Mouse (Mus musculus) forebrain, embryonic 13.5 days (tissue): Measurements from ENCODE around the gene Emilin1. TPM values are rescaled to one million over a fixed set of nuclear protein-coding genes. Genes with fewer than 3 reads are reported as not detected.
A peak's percentile ranks its signal among the peaks of the same experiment; 100 is the strongest.

Experiments used
- ATAC-seq: fragments of 200-750 bp; cut with Nextera tagmentation; 2 replicates; pipeline ENCODE4 v1.8.0; 2017
- H3K27ac ChIP-seq: fragments of 300-500 bp; sonication (generic); 2 replicates; pipeline ENCODE4 v1.5.1; 2015; ENCODE audit warnings: inconsistent platforms, mild to moderate bottlenecking, moderate library complexity
- H3K27me3 ChIP-seq: fragments of 300-500 bp; sonication (generic); 2 replicates; pipeline ENCODE4 v1.6.1; 2015; ENCODE audit warnings: mild to moderate bottlenecking, inconsistent platforms
- H3K36me3 ChIP-seq: fragments of 300-500 bp; sonication (generic); 2 replicates; pipeline ENCODE4 v1.6.1; 2015; ENCODE audit warnings: mild to moderate bottlenecking, inconsistent platforms; ENCODE audit not compliant: poor library complexity, severe bottlenecking
- H3K4me1 ChIP-seq: fragments of 300-500 bp; sonication (generic); 2 replicates; pipeline ENCODE4 v1.6.1; 2015; ENCODE audit warnings: inconsistent platforms
- H3K4me2 ChIP-seq: fragments of 300-500 bp; sonication (generic); 2 replicates; pipeline ENCODE4 v1.6.1; 2015; ENCODE audit warnings: inconsistent platforms, mild to moderate bottlenecking, moderate library complexity
- H3K4me3 ChIP-seq: fragments of 300-500 bp; sonication (generic); 2 replicates; pipeline ENCODE4 v1.5.1; 2015; ENCODE audit warnings: mild to moderate bottlenecking, inconsistent platforms
- H3K9ac ChIP-seq: fragments of 300-500 bp; sonication (generic); 2 replicates; pipeline ENCODE4 v1.6.1; 2015; ENCODE audit warnings: mild to moderate bottlenecking, inconsistent platforms
- H3K9me3 ChIP-seq: fragments of 300-500 bp; sonication (generic); replicated peaks from 2 replicates; pipeline ENCODE4 v1.6.1; 2016; ENCODE audit warnings: inconsistent platforms
- WGBS: fragments of 180-500 bp; shearing (Covaris S2); methylation state at CpG from one replicate; pipeline ENCODE4 v1.1.7; 2015; 5-methylcytosine and 5-hydroxymethylcytosine counted together
- polyA plus RNA-seq: library from polyadenylated mRNA; unstranded; fragments of >200 nt; fragmentation: Nextera tagmentation; extraction: Ambion mirVana; gene quantifications from 2 replicates; pipeline ENCODE4 v1.2.1, GENCODE M21; 2015

Emilin1 gene
- polyA plus RNA-seq, 1 experiment from 2014 or later: 10.3 TPM

DNA sequence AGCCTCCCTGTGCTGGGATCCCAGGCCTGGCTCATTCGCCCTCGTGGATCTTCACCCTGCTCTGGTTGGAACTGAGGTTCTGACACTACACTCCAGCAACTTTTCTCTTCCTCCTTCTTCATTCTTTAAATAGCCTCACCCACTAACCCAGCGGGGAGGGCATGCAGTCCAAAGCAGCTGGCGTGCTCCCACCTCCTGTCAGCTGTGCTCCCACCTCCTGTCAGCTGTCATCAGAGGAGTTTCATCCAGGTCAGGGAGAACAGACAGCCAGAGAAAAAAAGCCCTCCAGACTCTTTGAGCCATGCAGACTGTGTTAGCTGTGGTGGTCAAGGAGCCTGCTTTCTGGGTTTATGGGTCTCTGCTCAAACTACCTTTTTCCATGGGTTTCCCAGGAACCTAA is 18.2 kb downstream of the Emilin1 start:
- no peak for ATAC-seq
- Histone ChIP-seq H3K4me2 (no peak overlapping the region), H3K27ac (no peak overlapping the region), H3K4me3 (no peak overlapping the region), H3K9ac (no peak overlapping the region), H3K27me3 (no peaks in the 10 kb centered on the region), H3K4me1 (0 out of 2 replicates have a peak, but pooled peaks cover 3% of the 10 kb centered on the region), H3K36me3 (no peaks in the 10 kb centered on the region), H3K9me3 (no peaks in the 10 kb centered on the region)
- WGBS: 89% methylated on average over 4 of the region's 4 CpGs

DNA sequence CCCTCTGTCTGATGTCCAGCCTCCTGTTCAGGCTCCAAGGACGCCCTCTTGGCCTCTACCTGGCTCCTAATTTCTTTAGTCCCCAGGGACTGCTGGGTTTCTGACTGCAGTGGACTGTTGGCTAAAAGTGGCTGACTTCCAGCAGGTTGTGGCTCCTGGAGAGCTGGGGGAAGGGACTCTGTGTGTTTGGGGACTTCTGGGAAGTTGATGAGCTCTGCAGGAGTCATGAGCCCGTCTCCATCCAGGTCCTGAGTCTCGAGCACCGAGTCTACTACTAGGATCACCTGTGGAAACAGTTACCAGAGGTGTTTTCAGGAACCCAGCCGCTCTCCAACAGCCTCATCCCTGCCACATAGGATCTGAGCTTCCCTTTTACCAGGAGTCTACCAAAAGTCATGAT is 20.5 kb downstream of the Emilin1 start:
- Histone ChIP-seq H3K4me2 (no peak overlapping the region), H3K4me1 (0 out of 2 replicates have a peak, but pooled peaks cover 3% of the 10 kb centered on the region), H3K27ac (no peak overlapping the region), H3K4me3 (no peak overlapping the region), H3K9ac (no peak overlapping the region), H3K27me3 (no peaks in the 10 kb centered on the region), H3K9me3 (no peaks in the 10 kb centered on the region), H3K36me3 (no peaks in the 10 kb centered on the region)
- WGBS: 75% methylated on average over 5 of the region's 5 CpGs
- no peak for ATAC-seq

GRCm38 (mm10) chr5:30934725-30935461 is 21.7 kb downstream of the Emilin1 start:
- Histone ChIP-seq H3K4me2 (no peak overlapping the region), H3K27ac (no peak overlapping the region), H3K4me3 (no peak overlapping the region), H3K36me3 (no peaks in the 10 kb centered on the region), H3K9me3 (no peaks in the 10 kb centered on the region), H3K9ac (no peak overlapping the region), H3K4me1 (0 out of 2 replicates have a peak, but pooled peaks cover 3% of the 10 kb centered on the region), H3K27me3 (no peaks in the 10 kb centered on the region)
- WGBS: 90% methylated on average over 5 of the region's 5 CpGs
- ATAC-seq: no peak

DNA sequence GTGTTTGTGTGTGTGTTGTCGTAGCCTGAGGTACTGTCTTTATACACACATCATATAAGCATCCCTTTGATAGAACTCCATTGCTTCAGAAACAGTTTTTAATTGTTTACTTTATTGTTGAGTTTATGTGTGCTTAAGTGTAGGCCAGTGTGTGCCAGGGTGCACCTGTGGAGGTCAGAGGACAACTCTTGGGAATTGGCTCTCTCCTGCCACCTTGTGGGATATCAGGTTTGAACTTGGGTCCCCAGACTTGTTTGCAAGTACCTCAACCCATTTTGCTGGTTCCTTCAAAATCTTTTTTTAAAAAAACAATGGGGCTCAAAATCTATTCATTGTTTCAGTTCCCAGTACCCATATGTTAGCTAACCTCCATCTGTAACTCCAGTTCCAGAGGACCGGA is 29.8 kb downstream of the Emilin1 start:
- Histone ChIP-seq H3K9ac (no peak overlapping the region), H3K27ac (no peak overlapping the region), H3K4me2 (no peak overlapping the region), H3K4me1 (peaks cover 5% of the 10 kb centered on the region; the same call in 1 of the 2 replicates), H3K9me3 (no peaks in the 10 kb centered on the region), H3K36me3 (no peaks in the 10 kb centered on the region), H3K4me3 (no peak overlapping the region), H3K27me3 (no peaks in the 10 kb centered on the region; the same call in 1 of the 2 replicates)
- no peak for ATAC-seq
- WGBS: 87% methylated on average over 2 of the region's 2 CpGs

DNA sequence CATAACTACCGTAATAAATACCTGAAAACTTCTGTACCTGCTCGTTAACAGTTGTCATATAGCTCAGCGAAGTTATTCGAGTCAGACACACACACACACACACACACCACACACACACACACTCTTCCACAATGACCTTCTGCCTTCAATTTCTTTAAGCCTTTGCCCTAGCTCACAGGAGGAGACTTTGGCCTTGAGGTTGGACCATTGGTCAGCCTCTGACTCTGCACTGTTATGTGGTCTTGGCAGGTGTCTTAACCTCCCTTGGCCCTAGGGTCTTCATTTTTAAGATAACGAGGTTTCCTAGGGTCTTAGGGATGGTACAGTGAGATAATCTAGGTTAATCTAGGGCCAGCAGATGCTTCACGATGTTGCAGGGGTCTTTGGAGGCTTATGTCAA is 31.1 kb downstream of the Emilin1 start:
- no peak overlapping the region for H3K27ac ChIP-seq
- H3K36me3 ChIP-seq: no peaks in the 10 kb centered on the region
- H3K4me2 ChIP-seq: no peak overlapping the region
- no peaks in the 10 kb centered on the region for H3K9me3 ChIP-seq
- peaks cover 10% of the 10 kb centered on the region for H3K4me1 ChIP-seq
- no peak overlapping the region for H3K9ac ChIP-seq
- no peak for ATAC-seq
- WGBS: 85% methylated on average over 6 of the region's 6 CpGs
- no peaks in the 10 kb centered on the region; the same call in none of the 2 replicates for H3K27me3 ChIP-seq
- no peak overlapping the region; the same call in 1 of the 2 replicates for H3K4me3 ChIP-seq

GRCm38 (mm10) chr5:30944956-30945781 is 32.0 kb downstream of the Emilin1 start, which contains the start of gene Cgref1:
Gene Cgref1, minus strand, starts transcription at chr5:30945591.
- no peaks in the 10 kb centered on the region for H3K36me3 ChIP-seq
- ATAC-seq: peak; percentile 46
- H3K4me1 ChIP-seq: peaks cover 18% of the 10 kb centered on the region
- no peaks in the 10 kb centered on the region for H3K9me3 ChIP-seq
- H3K27ac ChIP-seq: no peak within 1 kb of the TSS
- peak within 1 kb of the TSS; percentile 51 for H3K4me3 ChIP-seq
- peak within 1 kb of the TSS; percentile 82 for H3K4me2 ChIP-seq
- H3K9ac ChIP-seq: peak within 1 kb of the TSS; percentile 74
- H3K27me3 ChIP-seq: no peaks in the 10 kb centered on the region; the same call in none of the 2 replicates
- 5% methylated on average over 43 of the region's 44 CpGs for WGBS

- H3K4me1 ChIP-seq: peaks cover 23% of the 10 kb centered on the region
- no peak overlapping the region for H3K27ac ChIP-seq
- H3K27me3 ChIP-seq: no peaks in the 10 kb centered on the region; the same call in none of the 2 replicates
- ATAC-seq: no peak
- peak overlapping the region; percentile 88; the same call in 1 of the 2 replicates for H3K4me2 ChIP-seq
- no peak overlapping the region for H3K9ac ChIP-seq
- H3K9me3 ChIP-seq: no peaks in the 10 kb centered on the region
- 71% methylated on average over 5 of the region's 5 CpGs for WGBS
- no peak overlapping the region for H3K4me3 ChIP-seq
- peaks cover 23% of the 10 kb centered on the region for H3K36me3 ChIP-seq
These were observed 35.4 kb downstream of the Emilin1 start for GRCm38 (mm10) chr5:30948620-30949019.

DNA sequence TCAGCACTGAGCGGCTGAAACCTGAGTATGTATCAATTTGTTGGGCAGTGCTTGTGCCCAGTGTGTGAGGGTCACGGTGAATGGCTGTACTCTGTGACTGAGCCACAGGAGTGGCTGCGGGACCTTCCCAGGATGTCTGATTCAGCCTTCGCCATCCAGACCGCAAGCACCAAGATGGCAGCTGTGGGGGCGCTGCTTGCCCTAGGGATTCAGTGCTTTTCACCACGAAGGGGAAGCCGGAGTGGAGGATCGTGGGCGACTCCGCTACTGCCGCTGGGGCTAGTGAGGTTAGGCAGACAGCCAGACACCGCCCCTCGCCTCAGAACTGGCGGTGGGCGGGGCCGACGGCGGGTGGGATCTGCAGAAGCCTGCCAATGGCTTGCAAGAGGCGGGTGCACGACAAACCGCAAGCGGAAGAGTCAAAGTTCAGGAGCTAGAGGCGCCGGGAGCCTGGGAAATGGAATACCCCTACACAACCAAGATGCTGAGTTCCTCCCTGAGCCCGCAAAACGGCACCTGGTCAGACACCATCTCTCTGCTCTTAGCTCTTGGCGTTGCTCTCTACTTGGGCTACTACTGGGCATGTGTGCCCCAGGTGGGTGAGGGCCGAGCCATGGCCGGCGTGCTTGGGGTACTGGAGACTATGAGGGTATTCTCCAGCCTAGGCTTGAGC is 36.6 kb downstream of the Emilin1 start:
- H3K27ac ChIP-seq: peak overlapping the region; percentile 51
- H3K9me3 ChIP-seq: no peaks in the 10 kb centered on the region
- H3K4me1 ChIP-seq: peaks cover 22% of the 10 kb centered on the region
- H3K4me2 ChIP-seq: peak overlapping the region; percentile 88
- H3K36me3 ChIP-seq: peaks cover 34% of the 10 kb centered on the region
- no peaks in the 10 kb centered on the region; the same call in none of the 2 replicates for H3K27me3 ChIP-seq
- under 1% methylated on average over 31 of the region's 31 CpGs for WGBS
- peak; percentile 87 for ATAC-seq
- H3K4me3 ChIP-seq: peak overlapping the region; percentile 59
- peak overlapping the region; percentile 71 for H3K9ac ChIP-seq

- Histone ChIP-seq H3K4me3 (peak overlapping the region; percentile 59), H3K27me3 (no peaks in the 10 kb centered on the region; the same call in none of the 2 replicates), H3K4me2 (peak overlapping the region; percentile 88), H3K27ac (peak overlapping the region; percentile 51; the same call in 1 of the 2 replicates), H3K4me1 (peaks cover 18% of the 10 kb centered on the region), H3K9ac (peak overlapping the region; percentile 71), H3K36me3 (peaks cover 41% of the 10 kb centered on the region), H3K9me3 (no peaks in the 10 kb centered on the region)
- ATAC-seq: no peak; the same call in 1 of the 2 replicates
- WGBS: 70% methylated on average over 4 of the region's 4 CpGs
These were observed 37.2 kb downstream of the Emilin1 start for GRCm38 (mm10) chr5:30950451-30950850.

- H3K4me1 ChIP-seq: peaks cover 18% of the 10 kb centered on the region
- no peak overlapping the region for H3K9ac ChIP-seq
- H3K27ac ChIP-seq: no peak overlapping the region
- no peak overlapping the region for H3K4me2 ChIP-seq
- H3K4me3 ChIP-seq: no peak overlapping the region
- no peaks in the 10 kb centered on the region for H3K9me3 ChIP-seq
- no peaks in the 10 kb centered on the region; the same call in none of the 2 replicates for H3K27me3 ChIP-seq
- no peak for ATAC-seq
- peaks cover 46% of the 10 kb centered on the region for H3K36me3 ChIP-seq
- WGBS: 81% methylated on average over 2 of the region's 2 CpGs
These were observed 37.7 kb downstream of the Emilin1 start for GRCm38 (mm10) chr5:30950922-30951321.

GRCm38 (mm10) chr5:30951706-30952105 is 38.5 kb downstream of the Emilin1 start:
- no peak overlapping the region for H3K4me3 ChIP-seq
- H3K27me3 ChIP-seq: no peaks in the 10 kb centered on the region; the same call in none of the 2 replicates
- H3K9me3 ChIP-seq: no peaks in the 10 kb centered on the region
- H3K4me2 ChIP-seq: no peak overlapping the region
- 83% methylated on average over 6 of the region's 6 CpGs for WGBS
- peaks cover 18% of the 10 kb centered on the region for H3K4me1 ChIP-seq
- peaks cover 48% of the 10 kb centered on the region for H3K36me3 ChIP-seq
- no peak overlapping the region for H3K27ac ChIP-seq
- H3K9ac ChIP-seq: no peak overlapping the region
- no peak for ATAC-seq
